Mouse (Mus musculus) stomach, postnatal 0 days (tissue): ENCODE data around the gene Traf1. TPM values are rescaled to one million over a fixed set of nuclear protein-coding genes. Genes with fewer than 3 reads are reported as not detected.

Experiments
- ATAC-seq: fragments of 200-750 bp; cut with Nextera tagmentation; 2 replicates; pipeline ENCODE4 v1.8.0; 2017; ENCODE audit not compliant: low FRiP score, low TSS enrichment
- DNase-seq: peaks from one replicate; pipeline ENCODE4 v3.0.0-alpha.2; 2016; ENCODE audit warnings: low spot score
- H3K27ac ChIP-seq: fragments of 300-500 bp; sonication (generic); replicated peaks from 2 replicates; pipeline ENCODE4 v1.5.1; 2014; ENCODE audit warnings: mild to moderate bottlenecking, control low read depth
- H3K27me3 ChIP-seq: fragments of 300-500 bp; sonication (generic); 2 replicates; pipeline ENCODE4 v1.6.1; 2014; ENCODE audit warnings: low read length; ENCODE audit not compliant: control insufficient read depth, insufficient read depth
- H3K36me3 ChIP-seq: fragments of 300-500 bp; sonication (generic); 2 replicates; pipeline ENCODE4 v1.6.1; 2014; ENCODE audit warnings: low read length, mixed read lengths; ENCODE audit not compliant: control insufficient read depth, insufficient read depth
- H3K4me1 ChIP-seq: fragments of 300-500 bp; sonication (generic); replicated peaks from 2 replicates; pipeline ENCODE4 v1.6.1; 2014; ENCODE audit warnings: antibody characterized with exemption; ENCODE audit not compliant: control insufficient read depth, insufficient read depth
- H3K4me2 ChIP-seq: fragments of 300-500 bp; sonication (generic); replicated peaks from 2 replicates; pipeline ENCODE4 v1.6.1; 2014; ENCODE audit warnings: low read depth, mild to moderate bottlenecking, control low read depth, moderate library complexity
- H3K4me3 ChIP-seq: fragments of 300-500 bp; sonication (generic); 2 replicates; pipeline ENCODE4 v1.5.1; 2014; ENCODE audit warnings: low read depth, low read length, control low read depth
- H3K9ac ChIP-seq: fragments of 300-500 bp; sonication (generic); 2 replicates; pipeline ENCODE4 v1.6.1; 2014; ENCODE audit warnings: mild to moderate bottlenecking, low read length, control low read depth, mixed read lengths
- H3K9me3 ChIP-seq: fragments of 300-500 bp; sonication (generic); 2 replicates; pipeline ENCODE4 v1.6.1; 2016; ENCODE audit warnings: low read length; ENCODE audit not compliant: control insufficient read depth
- CTCF ChIP-seq: IDR thresholded peaks from 2 replicates; pipeline ENCODE4 v1.5.1; 2016; ENCODE audit warnings: antibody characterized with exemption, low read depth, mild to moderate bottlenecking, moderate library complexity
- EP300 ChIP-seq: optimal IDR thresholded peaks from 2 replicates; pipeline ENCODE3; 2016; ENCODE audit warnings: antibody characterized with exemption
- WGBS: fragments of 180-500 bp; shearing (Covaris S2); extraction: QIAGEN DNeasy Blood & Tissue Kit; methylation state at CpG from one replicate; pipeline ENCODE4 v1.1.7; 2014; 5-methylcytosine and 5-hydroxymethylcytosine counted together
- polyA plus RNA-seq: library from polyadenylated mRNA; unstranded; fragments of >200 nt; fragmentation: Nextera tagmentation; extraction: Ambion mirVana; gene quantifications from 2 replicates; pipeline ENCODE4 v1.2.1, GENCODE M21; 2015

Gene Traf1
- polyA plus RNA-seq, 1 experiment from 2014 or later, result 1.7 TPM

DNA sequence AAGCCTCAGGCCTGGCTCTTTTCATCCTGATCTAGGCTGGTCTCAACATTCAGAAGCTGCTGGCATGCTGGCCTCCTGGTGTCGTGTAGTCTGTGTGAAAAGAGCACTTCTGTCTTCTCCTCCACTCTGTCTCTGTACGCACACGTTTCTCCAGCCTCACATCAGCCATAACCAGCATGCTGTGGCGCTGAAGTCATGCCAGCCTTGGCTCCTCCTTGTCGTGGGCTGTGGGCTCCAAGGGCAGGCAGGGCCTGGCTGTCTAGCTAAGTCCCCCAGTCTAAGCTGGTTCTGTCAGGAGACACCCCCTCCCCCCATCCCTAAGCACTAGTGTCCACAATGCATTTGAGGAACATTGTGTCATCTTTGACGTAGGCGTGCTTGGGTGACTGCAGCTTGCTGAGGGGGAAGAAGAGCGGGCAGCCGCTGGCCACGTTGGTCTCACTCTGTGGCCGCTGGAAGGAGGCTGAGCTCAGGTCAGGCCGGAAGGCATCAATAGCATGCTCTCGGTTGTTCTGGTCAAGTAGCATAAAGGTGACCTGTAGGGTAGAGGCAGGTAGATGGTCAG, 17.9 kb downstream of the Traf1 start:
- TF ChIP-seq EP300, result no peak
- TF ChIP-seq CTCF, result no peak
- DNase-seq, result no peak
- H3K4me3 ChIP-seq, result no peak overlapping the region
- no peak overlapping the region for H3K4me2 ChIP-seq
- no peaks in the 10 kb centered on the region for H3K4me1 ChIP-seq
- 76% methylated on average over 13 of the region's 13 CpGs for WGBS
- H3K36me3 ChIP-seq, result no peaks in the 10 kb centered on the region
- no peak overlapping the region for H3K9ac ChIP-seq
- H3K27me3 ChIP-seq, result no peaks in the 10 kb centered on the region
- no peak overlapping the region for H3K27ac ChIP-seq
- ATAC-seq, result peak; percentile 14; the same call in 1 of the 2 replicates
- H3K9me3 ChIP-seq, result no peaks in the 10 kb centered on the region

DNA sequence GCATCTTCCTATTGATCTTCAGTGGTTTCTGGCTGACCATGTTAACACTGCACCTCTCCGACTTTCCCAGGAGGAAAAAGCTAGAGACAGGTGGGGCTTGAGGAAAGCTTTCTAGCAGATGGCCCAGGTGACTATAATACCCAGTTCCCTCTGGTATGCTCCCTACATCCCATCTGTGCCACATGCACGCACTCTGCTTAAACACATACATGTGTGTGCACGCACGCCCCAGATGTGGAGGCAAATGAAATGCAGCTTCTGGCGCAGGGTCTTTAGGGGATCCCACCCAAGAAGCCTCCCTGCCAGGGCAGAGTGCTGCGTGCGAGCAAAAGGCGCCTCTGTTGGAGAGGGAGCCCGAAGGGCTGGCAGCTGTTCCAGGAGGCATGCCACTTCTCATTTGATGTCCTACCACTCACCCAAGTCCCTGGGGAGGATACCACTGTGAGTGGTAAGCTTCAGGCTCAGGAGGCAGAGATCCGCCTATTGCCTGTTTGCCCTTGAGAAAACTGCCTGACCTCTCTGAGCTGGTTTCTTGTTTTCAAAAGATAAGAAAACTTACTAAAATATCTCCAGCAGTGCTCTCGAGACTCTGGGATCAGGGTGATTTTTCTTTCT, 20.4 kb downstream of the Traf1 start:
- no peaks in the 10 kb centered on the region for H3K36me3 ChIP-seq
- H3K27ac ChIP-seq, result no peak overlapping the region
- no peak overlapping the region for H3K4me3 ChIP-seq
- H3K4me2 ChIP-seq, result no peak overlapping the region
- no peak overlapping the region for H3K9ac ChIP-seq
- H3K4me1 ChIP-seq, result no peaks in the 10 kb centered on the region
- H3K27me3 ChIP-seq, result no peaks in the 10 kb centered on the region
- ATAC-seq (no peak), DNase-seq (no peak)
- H3K9me3 ChIP-seq, result no peaks in the 10 kb centered on the region
- WGBS, result 79% methylated on average over 11 of the region's 11 CpGs
- TF ChIP-seq EP300 (no peak), CTCF (no peak)

DNA sequence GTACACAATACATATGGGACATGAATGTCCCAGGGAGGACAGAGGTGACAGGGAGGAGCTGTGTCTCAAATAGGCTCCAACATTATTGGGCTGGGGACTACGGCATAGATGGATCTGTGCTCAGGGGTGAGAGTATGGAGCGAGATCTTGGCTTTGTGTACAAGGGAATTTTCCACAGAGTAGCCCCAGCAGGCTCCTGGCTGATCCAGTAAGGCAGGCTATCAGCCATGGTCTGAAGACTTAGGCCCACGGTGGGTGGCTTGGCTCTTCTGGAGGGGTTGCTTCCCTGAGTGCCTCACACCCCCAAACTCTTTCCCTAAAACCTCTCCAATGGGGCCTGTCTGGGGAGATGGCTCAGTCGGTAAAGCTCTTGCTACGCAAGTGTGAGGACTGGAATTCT, 21.3 kb downstream of the Traf1 start:
- H3K4me1 ChIP-seq, result no peaks in the 10 kb centered on the region
- H3K27ac ChIP-seq, result no peak overlapping the region
- H3K9me3 ChIP-seq, result no peaks in the 10 kb centered on the region
- H3K4me3 ChIP-seq, result no peak overlapping the region
- H3K9ac ChIP-seq, result no peak overlapping the region
- no peak for ATAC-seq
- 67% methylated on average over 5 of the region's 5 CpGs for WGBS
- TF ChIP-seq EP300 (no peak), CTCF (no peak)
- H3K36me3 ChIP-seq, result no peaks in the 10 kb centered on the region
- no peak for DNase-seq
- no peaks in the 10 kb centered on the region for H3K27me3 ChIP-seq
- H3K4me2 ChIP-seq, result no peak overlapping the region

DNA sequence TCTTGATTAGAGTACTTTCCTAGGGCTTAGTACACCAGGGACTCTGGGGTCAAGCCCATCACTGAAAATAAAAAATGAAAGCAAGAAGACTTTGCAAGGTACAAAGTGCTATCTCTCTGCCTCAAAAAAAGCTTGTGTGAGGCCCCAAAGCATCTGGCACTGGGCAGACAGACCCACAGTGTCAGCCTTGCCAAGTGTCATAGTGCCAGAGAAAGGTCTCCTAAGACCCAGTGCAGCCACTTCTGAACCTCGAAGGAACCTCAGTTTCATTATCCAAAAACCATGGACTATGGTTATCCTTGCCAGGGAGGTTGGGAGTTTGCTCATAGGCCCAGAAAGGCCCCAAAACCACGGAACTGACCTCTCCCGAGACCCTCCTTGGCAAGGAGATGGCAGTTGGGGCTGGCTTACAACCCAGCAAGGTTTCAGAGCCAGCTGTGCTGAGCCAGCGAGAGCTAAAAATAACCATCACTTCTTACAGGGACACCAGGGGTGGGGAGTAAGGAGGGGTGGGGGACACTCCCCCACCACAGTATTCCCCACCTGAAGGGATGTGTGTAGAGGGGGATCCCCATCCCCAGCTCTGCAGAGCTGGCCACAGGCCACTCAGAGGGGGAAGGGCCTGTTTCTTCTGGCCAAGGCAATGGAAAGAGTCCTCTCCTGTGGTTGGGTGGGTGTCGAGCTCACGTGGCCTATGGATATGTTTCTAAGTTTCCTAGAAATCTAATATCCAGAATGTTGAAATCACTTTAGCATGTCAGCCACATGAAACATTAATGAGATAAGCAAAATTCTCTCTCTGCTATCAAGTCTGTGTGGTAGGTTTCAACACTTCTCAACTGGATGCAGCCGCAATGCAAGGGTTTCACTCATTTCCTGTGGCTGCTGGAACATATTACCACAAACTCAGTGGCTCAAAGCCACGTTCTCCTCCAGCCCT, 23.0 kb downstream of the Traf1 start:
- no peak overlapping the region for H3K9ac ChIP-seq
- ATAC-seq, result no peak; the same call in 1 of the 2 replicates
- no peak overlapping the region for H3K4me2 ChIP-seq
- H3K36me3 ChIP-seq, result no peaks in the 10 kb centered on the region
- no peaks in the 10 kb centered on the region for H3K9me3 ChIP-seq
- no peak for DNase-seq
- H3K4me3 ChIP-seq, result no peak overlapping the region
- H3K27me3 ChIP-seq, result no peaks in the 10 kb centered on the region
- TF ChIP-seq EP300, result no peak
- no peak for TF ChIP-seq CTCF
- H3K27ac ChIP-seq, result 0 out of 2 replicates have a peak overlapping the region, but pooled peaks have one; percentile 31
- no peaks in the 10 kb centered on the region for H3K4me1 ChIP-seq
- WGBS, result 51% methylated on average over 8 of the region's 8 CpGs

DNA sequence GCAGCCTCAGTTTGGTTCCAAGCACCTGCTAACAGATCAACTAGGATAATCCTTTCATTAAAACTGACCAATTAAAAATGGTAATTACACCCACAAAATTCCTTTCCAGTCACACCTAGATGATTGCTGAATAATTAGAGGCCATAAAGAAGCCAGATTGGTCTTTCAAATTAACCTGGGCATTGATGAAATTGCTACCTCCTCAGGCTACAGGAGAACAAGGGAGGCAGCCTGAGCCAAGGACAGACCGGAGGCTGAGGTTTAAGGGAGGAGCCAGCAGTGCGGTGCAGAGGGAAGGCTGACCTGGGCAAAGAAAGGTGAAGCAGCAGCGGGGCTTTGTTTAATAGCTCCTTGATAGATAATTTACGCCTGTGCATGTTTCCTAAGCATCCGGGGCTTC, 24.1 kb downstream of the Traf1 start:
- H3K27ac ChIP-seq, result no peak overlapping the region

More for the DNA sequence above, 24.1 kb downstream of the Traf1 start:
- H3K4me1 ChIP-seq, result no peaks in the 10 kb centered on the region
- H3K27me3 ChIP-seq, result no peaks in the 10 kb centered on the region
- TF ChIP-seq EP300 (no peak), CTCF (no peak)
- no peak overlapping the region for H3K9ac ChIP-seq
- ATAC-seq (no peak), DNase-seq (no peak)
- 28% methylated on average over 5 of the region's 5 CpGs for WGBS
- H3K4me3 ChIP-seq, result no peak overlapping the region
- no peaks in the 10 kb centered on the region for H3K9me3 ChIP-seq
- H3K4me2 ChIP-seq, result no peak overlapping the region
- H3K36me3 ChIP-seq, result no peaks in the 10 kb centered on the region
